11 mouse cellular contexts compared by ENCODE assay signal in the genomic region with DNA sequence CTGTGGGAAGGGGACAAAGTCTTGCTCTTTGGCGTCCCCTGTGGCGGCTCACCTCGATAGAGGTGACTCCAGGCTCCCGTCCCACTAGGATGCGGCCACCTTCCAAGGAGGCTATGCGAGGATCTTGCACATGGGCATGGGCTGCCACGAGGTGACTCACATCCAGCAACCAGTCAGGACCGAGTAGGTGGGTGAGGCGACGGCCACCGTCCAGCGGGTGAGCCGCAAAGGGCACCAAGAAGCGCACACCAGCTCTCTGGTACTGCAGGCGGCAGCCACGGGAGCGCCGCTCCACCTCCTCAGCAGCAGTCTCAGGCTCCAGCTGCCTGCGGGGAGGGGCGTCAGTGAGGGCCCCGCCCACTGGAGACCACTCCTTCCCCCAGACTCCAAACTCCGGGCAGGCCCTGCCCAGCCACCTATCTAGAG. TPM values are rescaled to one million over a fixed set of nuclear protein-coding genes. Genes with fewer than 3 reads are reported as not detected.
DNase-seq lines count a peak whose midpoint lies in the region; ATAC-seq and TF ChIP-seq lines count a peak whose summit lies in the region.
"Had no signal": no experiment of that assay in that cellular context is flagged by ENCODE, and none has a peak within 500 bp of the region (broad histone marks: within the 10 kb centered on the region; RNA-seq: fewer than 3 reads in every experiment).

No protein-coding gene starts in this region.

- H3K4me3 ChIP-seq in kidney, embryonic 15.5 days (replicated peaks) = no peak overlapping the region
- H3K4me3 ChIP-seq in ES-Bruce4 (ENCODE audit: low read depth, low read length) = peak overlapping the region; percentile 68
- H3K4me3 ChIP-seq in ES-E14 (ENCODE audit: insufficient read depth in 1 of 2, low read depth in 1 of 2, low read length in 2 of 2, poor library complexity in 1 of 2, severe bottlenecking in 1 of 2) = peak overlapping the region; percentile 61 to 76
- H3K4me3 ChIP-seq: limb, embryonic 15.5 days; megakaryocyte, embryonic 14.5 days had no signal

- no peak overlapping the region for H3K9ac ChIP-seq in kidney, embryonic 15.5 days
- H3K9ac ChIP-seq in ES-Bruce4 (ENCODE audit: low read depth, poor library complexity, severe bottlenecking) (no peak overlapping the region), ES-E14 (ENCODE audit: insufficient read depth, low read depth, low read length, poor library complexity, severe bottlenecking) (peak overlapping the region; percentile 54; the same call in 1 of the 2 replicates)
- H3K9ac ChIP-seq: limb, embryonic 15.5 days had no signal

- no peak for DNase-seq in kidney, postnatal 14 days
- DNase-seq in ES-E14 (ENCODE audit: low read depth, low spot score) = peak; percentile 63
- DNase-seq in forelimb bud, embryonic 11.5 days (ENCODE audit: low read depth, low spot score) = peak; percentile 18
- DNase-seq in adrenal gland, postnatal 14 days = no peak
- DNase-seq in gastrocnemius, adult 18-20 months (ENCODE audit: low spot score) = no peak

- ATAC-seq in kidney, embryonic 15.5 days (replicated peaks; ENCODE audit: low FRiP score) = peak; percentile 22; the same call in 1 of the 2 replicates

- H3K4me2 ChIP-seq in kidney, embryonic 15.5 days = no peak overlapping the region
- H3K4me2 ChIP-seq: limb, embryonic 15.5 days had no signal

- peak; percentile 45 for TF ChIP-seq CTCF in ES-Bruce4 (IDR thresholded peaks at IDR 0.05; ENCODE audit: low read depth, low read length)

- in situ Hi-C loops in ES-E14 (cut with MboI; ENCODE audit: low sequenced_read_pairs in 2 of 2, unreplicated experiment in 2 of 2) = no loop called here

- H3K9me3 ChIP-seq in kidney, embryonic 15.5 days (replicated peaks) = no peaks in the 10 kb centered on the region
- no peaks in the 10 kb centered on the region for H3K9me3 ChIP-seq in ES-Bruce4 (replicated peaks; ENCODE audit: control insufficient read depth, insufficient read depth, low read length, poor library complexity, severe bottlenecking)
- H3K9me3 ChIP-seq in ES-E14 (ENCODE audit: control insufficient read depth, insufficient read depth, low read depth, low read length) = no peaks in the 10 kb centered on the region
- H3K9me3 ChIP-seq: limb, embryonic 15.5 days; megakaryocyte, embryonic 14.5 days had no signal

- H3K27me3 ChIP-seq in kidney, embryonic 15.5 days = no peaks in the 10 kb centered on the region
- H3K27me3 ChIP-seq in ES-Bruce4 (ENCODE audit: control insufficient read depth, insufficient read depth, low read length, poor library complexity, severe bottlenecking) = no peaks in the 10 kb centered on the region
- H3K27me3 ChIP-seq: limb, embryonic 15.5 days had no signal

- no peak for TF ChIP-seq EP300 in ES-Bruce4 (IDR thresholded peaks at IDR 0.05; ENCODE audit: insufficient read depth, low read depth, low read length)

- 0 out of 2 replicates have a peak, but pooled peaks cover 3% of the 10 kb centered on the region for H3K4me1 ChIP-seq in kidney, embryonic 15.5 days
- H3K4me1 ChIP-seq in ES-Bruce4 (ENCODE audit: control insufficient read depth, insufficient read depth, low read length) = no peaks in the 10 kb centered on the region
- peaks cover 0 to 2% of the 10 kb centered on the region in 2 experiments; a peak in 2 of 4 replicates for H3K4me1 ChIP-seq in ES-E14 (ENCODE audit: control insufficient read depth in 2 of 2, insufficient read depth in 2 of 2, low read length in 2 of 2, poor library complexity in 1 of 2)
- H3K4me1 ChIP-seq: limb, embryonic 15.5 days; megakaryocyte, embryonic 14.5 days had no signal

- H3K36me3 ChIP-seq in kidney, embryonic 15.5 days = peaks cover 88% of the 10 kb centered on the region
- no peaks in the 10 kb centered on the region for H3K36me3 ChIP-seq in ES-Bruce4 (ENCODE audit: control insufficient read depth, insufficient read depth, low read length, poor library complexity, severe bottlenecking)
- peaks cover 27% of the 10 kb centered on the region; the same call in 1 of the 2 replicates for H3K36me3 ChIP-seq in ES-E14 (ENCODE audit: control insufficient read depth, insufficient read depth, low read length, poor library complexity, severe bottlenecking)

- TF ChIP-seq POLR2A in ES-Bruce4 (IDR thresholded peaks at IDR 0.05; ENCODE audit: insufficient read depth, low read length) = peak; percentile 54

- WGBS in kidney, embryonic 15.5 days = 53% methylated on average over 22 of the region's 22 CpGs

- H3K27ac ChIP-seq in kidney, embryonic 15.5 days = no peak overlapping the region
- H3K27ac ChIP-seq in ES-Bruce4 (ENCODE audit: insufficient read depth, low read length) = no peak overlapping the region
- no peak overlapping the region for H3K27ac ChIP-seq in ES-E14 (ENCODE audit: insufficient read depth, low read depth, low read length, poor library complexity, severe bottlenecking)
- H3K27ac ChIP-seq: limb, embryonic 15.5 days had no signal

TF ChIP-seq in ES-E14, 5 proteins besides CTCF, POLR2A, EP300 and RAD21:
- no peak for TF ChIP-seq ZC3H11A (IDR thresholded peaks at IDR 0.05; ENCODE audit: borderline replicate concordance, low read depth, low read length)
- TF ChIP-seq ZNF384 (IDR thresholded peaks at IDR 0.05; ENCODE audit: low read depth, low read length) = no peak
- no peak for TF ChIP-seq MAFK (IDR thresholded peaks at IDR 0.05; ENCODE audit: insufficient read depth, low read depth, low read length)
- TF ChIP-seq CHD2 (IDR thresholded peaks at IDR 0.05; ENCODE audit: low read depth, low read length) = no peak
- no peak for TF ChIP-seq HCFC1 (IDR thresholded peaks at IDR 0.05; ENCODE audit: borderline replicate concordance, insufficient read depth, low read length)

RNA-seq across cellular contexts. Expression of a gene that starts 9.7 kb away (rescaled TPM):
- polyA plus RNA-seq in kidney, embryonic 15.5 days (2015; fragmentation: Nextera tagmentation; extraction: Ambion mirVana) = 77.5 and 89.7 TPM in 2 replicates
- 16.5 and 17.2 TPM in 2 replicates for polyA plus RNA-seq in ES-Bruce4 (2011; ENCODE audit: insufficient read depth, insufficient read length, low read depth, missing spikeins)
- total RNA-seq in ES-E14 (2012; rRNA removed) = 41.4 and 84.8 TPM in 2 replicates
- 19.6 and 20.2 TPM in 2 replicates for total RNA-seq in adrenal gland, postnatal 14 days (2021)
- total RNA-seq in gastrocnemius, adult 18-20 months (2021) = 1 to 10 TPM; 3.0 to 3.4 TPM

RNA-seq across cellular contexts. Expression of a gene that starts 20.6 kb away (rescaled TPM):
- 0.31 and 0.39 TPM in 2 replicates for polyA plus RNA-seq in kidney, embryonic 15.5 days (2015; fragmentation: Nextera tagmentation; extraction: Ambion mirVana)
- polyA plus RNA-seq in ES-Bruce4 (2011; ENCODE audit: insufficient read depth, insufficient read length, low read depth, missing spikeins) = not detected in 2 replicates
- 2.2 and 5.6 TPM in 2 replicates for total RNA-seq in ES-E14 (2012; rRNA removed)
- 2.0 and 2.6 TPM in 2 replicates for total RNA-seq in adrenal gland, postnatal 14 days (2021)
- under 1 TPM; 0.23 to 0.55 TPM for total RNA-seq in gastrocnemius, adult 18-20 months (2021)

RNA-seq across cellular contexts. Expression of a gene that starts 21.7 kb away (rescaled TPM):
- polyA plus RNA-seq in kidney, embryonic 15.5 days (2015; fragmentation: Nextera tagmentation; extraction: Ambion mirVana) = 93.6 and 105 TPM in 2 replicates
- 16.3 and 20.1 TPM in 2 replicates for polyA plus RNA-seq in ES-Bruce4 (2011; ENCODE audit: insufficient read depth, insufficient read length, low read depth, missing spikeins)
- total RNA-seq in ES-E14 (2012; rRNA removed) = 25.3 and 35.3 TPM in 2 replicates
- total RNA-seq in adrenal gland, postnatal 14 days (2021) = 92.7 and 101 TPM in 2 replicates
- total RNA-seq in gastrocnemius, adult 18-20 months (2021) = 100 to 1,000 TPM; 208 to 227 TPM

RNA-seq across cellular contexts. Expression of a gene that starts 30.2 kb away (rescaled TPM):
- 0.26 TPM in 1 of 2 replicates, not detected in the other for polyA plus RNA-seq in kidney, embryonic 15.5 days (2015; fragmentation: Nextera tagmentation; extraction: Ambion mirVana)
- not detected in 2 replicates for polyA plus RNA-seq in ES-Bruce4 (2011; ENCODE audit: insufficient read depth, insufficient read length, low read depth, missing spikeins)
- total RNA-seq in ES-E14 (2012; rRNA removed) = 3.4 and 4.9 TPM in 2 replicates
- 0.41 and 5.2 TPM in 2 replicates for total RNA-seq in adrenal gland, postnatal 14 days (2021)
- total RNA-seq in gastrocnemius, adult 18-20 months (2021) = not detected
- polyA plus RNA-seq: embryonic facial prominence, embryonic 14.5 days; hindbrain, embryonic 11.5 days; limb, embryonic 15.5 days had no signal

RNA-seq across cellular contexts. Expression of a gene that starts 34.9 kb away (rescaled TPM):
- polyA plus RNA-seq in kidney, embryonic 15.5 days (2015; fragmentation: Nextera tagmentation; extraction: Ambion mirVana) = 48.1 and 49.4 TPM in 2 replicates
- polyA plus RNA-seq in ES-Bruce4 (2011; ENCODE audit: insufficient read depth, insufficient read length, low read depth, missing spikeins) = 131 and 148 TPM in 2 replicates
- total RNA-seq in ES-E14 (2012; rRNA removed) = 121 and 146 TPM in 2 replicates
- total RNA-seq in adrenal gland, postnatal 14 days (2021) = 125 and 126 TPM in 2 replicates
- total RNA-seq in gastrocnemius, adult 18-20 months (2021) = 100 to 1,000 TPM; 148 TPM

Comparison
In these comparisons a context has a peak if more than half of its experiments do, and no peak if none do; other contexts are left out.
1. DNase-seq: peak in ES-E14 (single experiment) and forelimb bud, embryonic 11.5 days (single experiment); none in kidney, postnatal 14 days (single experiment), adrenal gland, postnatal 14 days (single experiment) and gastrocnemius, adult 18-20 months (single experiment).